Mouse (Mus musculus) right cerebral cortex, adult 18-20 months (tissue): ENCODE measurements around the gene Eif3i.
"Not testable (repeated sequence)": the region's sequence is repeated elsewhere in the genome, so short reads cannot be mapped to it uniquely, and the experiment has no call there.

Experiments used
- DNase-seq: peaks from one replicate; pipeline ENCODE4 v3.0.0; 2022; ENCODE audit warnings: mixed read lengths

The Eif3i gene

DNA sequence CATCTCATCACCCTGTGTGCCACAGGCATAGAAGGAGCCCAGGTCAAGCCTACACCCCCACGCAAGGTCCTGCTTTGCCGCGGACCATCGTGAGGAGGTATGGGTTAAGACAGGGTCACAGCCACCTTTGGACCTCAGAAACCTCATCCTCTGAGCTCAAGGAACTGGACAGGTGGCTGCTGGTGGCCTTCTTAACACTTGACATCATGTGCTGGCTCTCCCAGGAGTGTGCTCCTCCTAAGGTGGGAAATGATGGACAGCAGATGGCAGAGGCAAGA, 27.4 kb downstream of the Eif3i start:
- no peak for DNase-seq

DNA sequence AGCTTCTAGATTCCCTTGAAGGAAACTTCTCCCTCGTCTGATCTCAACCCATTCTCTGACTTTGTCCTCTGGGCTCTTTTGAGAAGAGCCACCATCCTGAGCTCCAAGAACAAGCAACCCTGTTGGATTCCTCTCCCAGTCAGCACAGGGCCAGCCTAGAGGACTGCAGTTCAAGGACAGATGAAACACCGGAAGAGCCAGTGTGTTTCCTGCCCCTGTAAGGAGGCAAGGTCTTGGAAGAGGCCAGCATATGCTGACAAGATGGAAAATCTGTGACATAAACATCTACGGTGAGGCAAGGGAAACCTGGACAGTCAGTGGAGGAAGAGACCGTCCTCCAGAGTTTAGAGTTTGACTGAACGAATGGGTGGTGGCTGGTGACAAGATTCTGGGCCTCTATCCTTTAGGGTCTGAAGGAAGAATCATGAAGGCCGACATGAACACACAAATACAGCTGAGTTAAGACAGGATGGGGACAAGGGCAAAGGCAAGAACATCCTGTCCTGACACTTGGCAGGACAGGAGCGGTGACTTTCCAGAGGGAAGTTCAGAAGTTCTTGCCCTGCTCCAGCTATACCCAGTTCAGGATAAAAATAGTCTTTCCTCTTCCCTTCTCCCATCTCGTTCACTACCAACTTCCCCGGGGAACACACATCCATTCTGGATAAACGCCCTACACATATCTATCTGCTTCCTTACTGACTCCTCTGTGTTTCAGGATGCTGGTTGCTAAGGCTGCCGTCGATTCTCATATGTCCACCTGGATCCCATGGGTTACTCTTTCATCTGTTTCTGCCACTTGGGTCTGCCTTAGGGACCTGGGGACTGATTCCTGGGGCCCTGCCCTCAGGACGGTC, 28.0 kb downstream of the Eif3i start:
- no peak for DNase-seq

DNA sequence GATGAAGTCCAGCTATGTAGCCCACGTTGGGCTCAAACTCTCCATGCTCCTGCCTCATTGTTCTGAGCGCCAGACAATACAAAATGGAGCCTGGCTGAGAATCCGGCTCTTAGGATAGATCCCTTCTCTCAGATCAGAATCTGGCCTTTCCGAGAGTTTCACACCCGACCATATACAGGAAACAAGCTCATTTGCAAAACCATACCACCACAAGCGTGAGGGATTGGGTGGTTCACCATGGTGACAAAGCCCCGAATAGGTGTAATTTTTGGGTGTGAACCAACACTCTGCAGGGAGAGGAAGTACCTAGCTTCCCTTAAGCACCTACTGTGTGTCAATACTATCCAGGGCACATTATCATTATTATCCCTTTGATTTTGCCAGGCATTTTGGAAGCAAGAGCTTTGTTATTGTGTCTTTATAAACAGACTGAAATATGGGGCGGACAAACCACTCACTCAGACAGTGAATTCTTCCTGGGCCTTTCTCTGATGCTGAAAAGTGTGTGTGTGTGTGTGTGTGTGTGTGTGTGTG, 28.8 kb downstream of the Eif3i start:
- DNase-seq, result no peak

DNA sequence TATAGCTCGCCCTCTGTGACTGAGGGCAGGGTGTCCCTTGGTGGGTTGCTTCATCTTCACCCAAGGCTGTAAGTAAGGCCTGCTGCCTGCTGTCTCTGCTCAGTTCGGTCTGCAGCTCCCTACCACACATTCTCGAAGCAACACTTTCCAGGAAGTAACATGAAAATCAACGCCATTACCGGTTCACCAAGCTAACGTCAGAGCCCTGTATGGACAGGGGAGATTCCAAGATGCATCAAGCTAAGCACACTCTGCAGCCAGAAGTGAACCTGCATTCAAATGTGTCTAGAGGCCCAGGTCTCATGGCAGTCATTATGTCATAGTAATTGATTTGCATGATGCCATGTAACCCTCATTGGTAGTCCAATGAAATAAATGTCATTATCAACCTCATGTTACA, 30.4 kb downstream of the Eif3i start:
- no peak for DNase-seq

DNA sequence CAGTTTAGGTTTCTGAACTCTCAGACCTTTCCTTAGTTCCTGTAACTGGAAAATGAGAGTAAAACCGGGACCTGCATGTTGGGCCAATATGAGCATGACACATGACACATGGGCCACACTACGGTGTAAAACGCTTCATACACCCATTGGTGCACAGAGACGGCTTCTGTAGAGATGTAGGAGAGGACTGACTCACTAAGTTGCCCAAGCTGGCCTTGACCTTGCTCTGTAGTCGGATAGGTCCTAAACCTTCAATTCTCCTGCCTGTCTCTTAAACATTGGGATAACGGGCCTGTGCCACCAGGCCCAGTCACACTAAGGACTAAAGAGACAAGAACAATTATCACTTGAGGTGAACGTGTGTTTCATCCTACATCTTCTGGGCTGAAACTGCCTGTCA, 32.1 kb downstream of the Eif3i start:
- no peak for DNase-seq

DNA sequence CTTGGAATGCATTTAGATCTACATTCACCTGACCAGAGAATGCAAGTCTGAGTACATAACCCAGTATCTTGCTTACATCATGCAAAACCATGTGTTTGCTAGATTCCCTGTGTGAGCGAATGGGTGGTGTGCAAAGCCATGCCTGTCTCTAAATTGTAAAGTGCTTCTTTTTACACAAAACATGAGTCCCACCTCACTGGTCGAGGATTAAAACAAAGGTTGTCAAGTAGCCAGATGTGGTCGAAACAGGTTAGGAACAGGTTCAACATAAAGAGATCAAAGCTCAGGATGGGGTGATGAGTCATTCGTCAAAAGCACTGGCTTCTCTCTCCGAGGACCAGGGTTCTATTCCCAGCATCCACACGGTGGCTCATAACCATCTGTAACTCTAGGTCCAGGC, 35.3 kb downstream of the Eif3i start:
- no peak for DNase-seq

DNA sequence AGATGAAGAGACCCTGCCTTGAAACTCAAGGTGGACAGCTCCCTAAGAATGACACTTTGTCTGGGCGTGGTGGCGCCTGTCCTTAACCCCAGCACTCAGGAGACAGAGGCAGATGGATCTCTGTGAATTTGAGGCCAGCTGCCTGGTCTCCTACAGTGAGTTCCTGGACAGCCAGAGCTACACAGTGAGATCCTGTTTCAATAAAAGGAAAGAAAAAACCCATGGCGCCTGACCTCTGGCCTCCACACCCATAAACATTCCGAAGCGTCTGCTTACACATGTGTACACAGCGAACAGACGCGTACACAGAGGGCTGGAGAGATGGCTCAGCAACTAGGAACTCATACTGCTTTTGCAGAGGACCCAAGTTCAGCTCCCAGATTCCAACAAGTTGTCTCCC, 36.7 kb downstream of the Eif3i start:
- DNase-seq, result no peak

DNA sequence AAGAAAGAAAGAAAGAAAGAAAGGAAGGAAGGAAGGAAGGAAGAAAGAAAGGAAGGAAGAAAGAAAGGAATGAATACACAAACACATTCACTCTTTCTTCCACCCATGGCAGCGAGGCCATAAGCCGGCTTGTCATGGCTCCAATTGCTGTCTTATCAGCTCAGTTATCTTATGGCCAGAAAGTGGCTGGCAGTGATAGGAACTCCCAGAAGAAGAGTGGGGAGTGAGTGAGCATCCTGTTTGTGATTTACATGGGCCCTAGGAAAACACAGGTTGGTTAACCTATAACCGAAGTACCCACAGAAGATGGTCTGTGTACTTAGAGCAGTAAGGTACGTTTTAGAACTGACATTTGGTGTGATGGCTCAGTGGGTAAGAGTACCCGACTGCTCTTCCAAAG, 39.3 kb downstream of the Eif3i start:
- no peak for DNase-seq

DNA sequence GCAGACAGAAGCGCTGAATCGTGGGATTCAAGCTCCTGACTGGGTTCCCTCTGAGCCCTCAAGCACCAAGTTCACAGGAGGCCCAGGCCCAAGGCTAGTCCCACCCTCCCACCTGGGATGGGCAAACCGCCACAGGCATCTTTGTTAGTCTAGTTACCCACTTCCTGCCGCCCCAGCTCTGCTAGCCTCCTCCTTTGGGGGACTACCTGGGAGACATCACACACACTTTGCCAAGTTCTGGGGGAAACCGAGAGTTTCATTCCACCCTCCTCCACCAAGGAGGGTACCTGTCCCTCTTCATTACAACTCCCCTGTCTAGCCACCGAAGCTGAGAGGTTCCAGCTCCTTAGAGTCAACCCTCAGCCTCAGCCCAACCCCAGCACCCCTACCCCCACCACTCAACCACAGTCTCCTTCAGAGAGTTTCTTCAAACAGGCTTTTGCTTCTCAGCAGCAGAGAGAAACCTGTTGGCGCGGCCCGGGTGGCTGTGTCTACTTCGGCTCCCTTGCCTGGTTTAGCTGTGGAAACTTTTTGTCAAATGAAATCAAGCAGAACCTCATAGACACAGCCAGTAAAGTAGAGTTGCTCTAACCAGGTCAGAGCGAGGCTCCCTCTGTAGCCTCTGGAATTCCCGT, 42.0 kb downstream of the Eif3i start:
- DNase-seq, result no peak

DNA sequence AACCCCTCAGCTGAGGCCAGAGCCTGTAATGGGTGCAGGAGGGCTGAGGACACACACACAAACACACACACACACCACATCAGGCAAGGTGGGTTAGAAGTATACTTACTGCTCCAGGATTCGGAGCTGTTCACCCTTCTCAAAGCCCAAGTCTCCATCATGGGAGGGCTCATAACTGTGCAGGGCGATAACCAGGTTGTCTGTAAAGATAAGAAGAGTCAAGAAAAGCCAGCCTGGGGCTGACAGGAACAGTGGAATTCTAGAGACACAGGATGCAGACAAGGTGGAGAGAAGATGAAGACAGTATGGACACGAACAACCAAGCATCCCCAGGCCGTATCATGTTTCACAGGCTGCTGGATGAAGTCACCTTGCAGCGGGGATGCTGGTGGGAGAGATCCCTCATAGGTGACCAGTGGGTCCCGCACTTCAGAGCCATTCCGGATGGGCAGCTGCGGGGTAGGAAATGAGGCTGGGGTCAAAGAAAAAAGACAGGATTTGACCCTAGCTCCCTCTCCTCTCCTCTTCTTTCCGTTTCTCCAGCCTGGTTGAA, 43.1 kb downstream of the Eif3i start:
- DNase-seq, result no peak

DNA sequence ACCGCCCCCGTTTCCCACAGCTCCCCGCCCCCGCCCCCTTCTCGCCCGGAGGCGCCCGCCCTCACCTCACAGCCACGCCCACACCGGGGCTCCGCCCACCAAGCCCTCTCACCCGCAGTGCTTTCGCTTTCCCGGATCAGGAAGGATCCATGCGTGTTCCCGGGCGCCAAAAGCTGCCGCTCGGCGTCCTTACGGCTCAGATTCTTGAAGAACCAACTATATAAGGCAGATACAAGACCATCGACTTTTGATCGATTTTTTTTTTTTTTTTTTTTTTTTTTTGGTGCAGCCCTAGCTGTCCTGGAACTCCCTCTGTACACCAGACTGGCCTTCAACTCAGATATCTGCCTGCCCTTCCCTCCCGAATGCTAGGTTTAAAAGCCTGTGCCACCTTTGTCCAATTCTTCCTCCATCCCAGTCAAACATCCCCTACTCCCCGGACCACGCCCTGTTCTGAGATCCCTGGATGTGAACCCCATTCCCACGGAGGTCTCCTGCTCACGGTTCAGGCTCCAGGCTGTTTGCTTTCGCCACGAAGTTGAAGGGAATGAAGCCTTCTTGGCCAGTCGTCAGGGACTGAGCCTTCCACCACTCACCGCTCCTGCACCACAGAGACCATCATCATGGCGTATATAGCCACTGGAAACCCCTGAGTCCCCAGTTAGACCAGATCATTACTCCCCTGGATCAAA, 43.8 kb downstream of the Eif3i start:
- peak; percentile 73 for DNase-seq

DNA sequence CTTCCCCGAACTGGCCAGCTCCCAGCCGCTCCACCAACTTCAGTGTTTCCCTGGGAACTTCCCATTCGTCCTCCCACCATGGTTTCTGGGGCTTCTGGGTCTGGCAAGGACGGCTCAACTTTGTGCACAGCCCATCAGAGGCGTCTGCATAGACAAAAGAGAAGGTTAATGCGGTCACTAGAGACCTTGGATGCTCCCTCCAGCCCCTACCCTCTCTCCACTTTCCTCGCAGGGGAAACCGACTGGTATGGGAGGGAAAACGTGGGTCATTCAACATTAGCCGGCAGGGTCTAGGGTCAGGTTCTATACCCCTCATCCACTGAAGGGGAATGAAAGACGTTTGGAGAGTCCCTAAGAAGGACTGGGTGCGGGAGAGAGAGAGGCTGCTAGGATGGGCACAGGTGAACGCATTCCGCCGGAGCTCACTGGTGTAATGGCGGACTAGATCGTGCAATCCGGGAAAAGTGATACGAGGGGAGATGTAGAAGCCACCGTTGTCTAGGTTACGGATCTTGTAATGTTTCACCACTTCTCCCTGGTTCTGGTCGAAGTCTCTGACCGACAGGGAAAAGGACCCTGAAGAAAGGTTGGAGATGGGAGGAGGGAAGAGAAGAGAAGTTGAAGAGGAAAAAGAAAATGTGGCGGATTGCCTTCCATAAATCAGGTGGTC, 44.5 kb downstream of the Eif3i start:
- DNase-seq, result no peak

DNA sequence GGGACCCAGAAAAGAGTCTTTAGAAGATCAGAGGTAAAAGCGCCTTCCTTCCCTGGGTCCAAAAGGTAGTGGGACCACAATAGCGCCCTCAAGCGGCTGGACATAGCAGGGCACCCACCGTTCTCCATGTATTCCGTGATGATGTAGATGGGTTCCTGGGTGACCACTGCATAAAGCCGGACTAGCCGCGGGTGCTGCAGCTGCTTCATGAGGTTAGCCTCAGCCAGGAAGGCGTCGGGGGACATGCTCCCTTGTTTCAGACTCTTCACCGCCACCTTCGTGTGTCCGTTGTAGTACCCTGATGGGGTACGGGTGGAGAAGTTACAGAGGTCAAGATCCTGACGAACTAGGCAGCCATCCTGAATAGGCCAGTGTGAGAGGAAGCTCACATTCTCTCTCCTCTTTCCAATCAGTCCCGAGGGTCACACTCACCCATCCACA, 45.0 kb downstream of the Eif3i start:
- peak; percentile 21 for DNase-seq

DNA sequence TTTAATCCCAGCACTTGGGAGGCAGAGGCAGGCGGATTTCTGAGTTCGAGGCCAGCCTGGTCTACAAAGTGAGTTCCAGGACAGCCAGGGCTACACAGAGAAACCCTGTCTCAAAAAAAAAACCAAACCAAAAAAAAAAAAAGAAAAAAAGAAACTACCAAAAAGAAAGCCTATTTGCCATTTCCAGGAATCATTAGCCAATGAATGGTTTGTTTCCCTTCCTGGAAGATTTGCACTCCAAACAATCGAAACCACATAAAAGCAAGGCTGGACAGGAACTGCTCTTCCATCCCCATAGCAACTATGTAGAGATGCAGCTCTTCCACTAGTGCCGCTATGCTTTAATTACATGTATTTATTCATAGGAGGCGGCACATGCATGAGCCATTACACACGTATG, 45.9 kb downstream of the Eif3i start:
- not testable (repeated sequence) for DNase-seq

DNA sequence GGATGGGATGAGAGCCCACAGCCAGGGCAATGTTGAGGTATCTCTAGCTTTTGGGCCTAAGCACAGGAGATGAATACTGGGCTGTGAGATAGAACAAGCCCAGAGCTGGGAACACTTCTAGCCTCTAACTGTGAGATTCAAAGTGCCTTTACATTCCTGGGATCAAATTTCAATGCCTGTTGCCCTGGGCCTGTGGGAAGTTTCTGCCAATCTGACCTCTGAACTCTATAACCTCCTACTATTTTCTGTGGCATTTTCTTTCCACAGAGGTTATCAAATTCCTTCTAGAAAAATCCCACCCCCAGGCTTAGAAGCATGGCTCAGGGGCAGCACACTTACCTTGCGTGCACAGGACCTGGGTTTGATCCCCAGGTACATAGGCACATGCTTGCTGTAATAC, 50.2 kb downstream of the Eif3i start:
- no peak for DNase-seq

DNA sequence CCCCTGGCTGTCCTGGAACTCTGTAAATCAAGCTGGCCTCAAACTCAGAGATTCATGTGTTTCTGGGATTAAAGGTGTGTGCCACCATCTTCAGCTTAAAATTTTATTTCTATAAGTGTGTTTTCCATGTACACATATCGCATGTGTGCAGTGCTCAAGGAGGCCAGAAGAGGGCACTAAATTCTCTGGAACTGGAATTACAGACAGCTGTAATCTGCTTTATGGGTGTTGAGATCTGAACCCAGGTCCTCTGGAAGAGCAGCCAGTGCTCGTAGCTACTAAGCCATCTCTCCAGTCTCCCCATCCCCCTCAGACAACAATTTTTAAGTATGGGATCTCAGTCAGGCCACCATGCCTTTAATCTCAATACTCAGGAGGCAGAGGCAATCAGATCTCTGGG, 51.1 kb downstream of the Eif3i start:
- DNase-seq, result no peak

DNA sequence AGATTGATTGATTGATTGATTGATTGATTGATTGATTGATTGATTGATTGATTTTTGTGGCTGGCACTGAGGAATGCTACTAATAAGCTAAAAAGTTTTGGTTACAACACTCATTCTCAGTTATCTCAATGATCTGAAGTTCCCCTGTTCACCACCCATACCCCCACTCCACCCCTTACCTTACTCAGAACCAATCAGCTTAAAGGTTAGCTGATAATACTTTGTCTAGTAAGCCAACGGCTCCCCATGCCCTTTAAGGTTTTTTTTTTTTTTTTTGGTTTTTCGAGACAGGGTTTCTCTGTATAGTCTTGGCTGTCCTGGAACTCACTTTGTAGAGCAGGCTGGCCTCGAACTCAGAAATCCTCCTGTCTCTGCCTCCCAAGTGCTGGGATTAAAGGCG, 52.8 kb downstream of the Eif3i start:
- DNase-seq, result not testable (repeated sequence)

DNA sequence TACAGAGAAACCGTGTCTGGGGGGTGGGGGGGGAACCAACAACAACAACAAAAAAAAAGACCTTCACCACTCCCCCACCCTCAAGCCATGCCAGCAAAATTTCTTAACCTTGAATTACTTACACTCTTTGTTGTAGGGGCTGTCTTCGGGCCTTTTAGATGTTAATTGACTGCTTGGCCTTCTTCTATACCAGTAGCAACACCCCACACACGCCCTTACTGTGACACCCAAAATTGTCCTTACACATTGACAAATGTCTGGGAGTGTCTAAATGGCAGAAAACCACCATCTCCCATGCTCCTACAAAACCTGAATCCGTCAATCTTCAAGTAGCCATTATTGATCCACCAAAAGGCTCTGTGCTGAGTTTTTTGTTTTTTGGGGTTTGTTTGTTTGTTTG, 56.3 kb downstream of the Eif3i start:
- no peak for DNase-seq

DNA sequence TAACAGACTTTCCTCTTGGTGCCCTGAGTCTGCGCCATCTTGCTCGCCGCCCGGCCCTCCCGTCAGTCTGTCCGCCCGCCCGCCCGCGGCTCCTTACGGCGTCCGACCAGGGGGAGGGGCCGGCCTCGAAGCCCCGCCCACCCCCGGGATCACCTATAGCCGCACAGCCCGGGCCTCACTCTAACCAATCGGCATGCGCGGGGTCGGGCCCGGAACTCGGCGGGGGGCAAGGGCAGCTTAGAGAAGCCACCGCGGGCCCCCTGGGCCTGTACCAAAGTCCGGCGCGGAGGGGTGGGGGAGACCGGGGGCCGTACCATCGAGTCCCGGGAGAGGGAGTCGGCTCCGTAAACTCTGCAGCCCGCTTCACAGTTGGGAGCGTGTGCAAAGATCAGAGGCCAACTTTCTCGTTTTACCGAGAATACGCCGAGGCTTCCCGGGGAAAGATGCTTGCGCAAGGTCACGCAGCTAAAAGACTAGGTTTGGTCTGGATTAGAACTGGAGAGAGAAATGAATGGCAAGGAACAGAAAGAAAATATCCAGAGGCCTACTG, 57.8 kb downstream of the Eif3i start, which contains the start of gene Hdac1:
Gene Hdac1 (minus strand): TSS at position 122 of the 550 bp plus-strand sequence.
- peak; percentile 96 for DNase-seq
